Mouse (Mus musculus) liver, adult 2 months (tissue): ENCODE data around the gene Sema6b.

Source experiments
- CTCF ChIP-seq: fragments of 200-500 bp; IDR thresholded peaks from 2 replicates; pipeline ENCODE4 v1.5.1; 2011; ENCODE audit warnings: low read depth, low read length, control low read depth
- POLR2A ChIP-seq: fragments of 200-500 bp; IDR thresholded peaks from 2 replicates; pipeline ENCODE4 v1.6.1; 2011; ENCODE audit warnings: low read length, control low read depth; ENCODE audit not compliant: insufficient read depth; ENCODE audit errors: extremely low read depth

- peak; percentile 63 for TF ChIP-seq CTCF
- no peak for TF ChIP-seq POLR2A
These were observed 41.2 kb downstream of the Sema6b start for GRCm38 (mm10) chr17:56098711-56099572.
